Mouse (Mus musculus) kidney, embryonic 14.5 days (tissue): ENCODE data around the gene Strn. TPM values are rescaled to one million over a fixed set of nuclear protein-coding genes. Genes with fewer than 3 reads are reported as not detected.
"Not testable (repeated sequence)": the region's sequence is repeated elsewhere in the genome, so short reads cannot be mapped to it uniquely, and the experiment has no call there.

ENCODE experiments used
- ATAC-seq: fragments of 200-750 bp; cut with Nextera tagmentation; 2 replicates; pipeline ENCODE4 v1.8.0; 2017; ENCODE audit warnings: moderate number of reproducible peaks, mild to moderate bottlenecking, moderate TSS enrichment, moderate library complexity; ENCODE audit not compliant: low FRiP score, low TSS enrichment
- H3K27ac ChIP-seq: fragments of 300-500 bp; sonication (generic); 2 replicates; pipeline ENCODE4 v1.5.1; 2014; ENCODE audit warnings: low read depth, mild to moderate bottlenecking, low read length, moderate library complexity, mixed read lengths
- H3K27me3 ChIP-seq: fragments of 300-500 bp; sonication (generic); 2 replicates; pipeline ENCODE4 v1.6.1; 2014; ENCODE audit warnings: mild to moderate bottlenecking, low read length; ENCODE audit not compliant: control insufficient read depth, insufficient read depth
- H3K36me3 ChIP-seq: fragments of 300-500 bp; sonication (generic); 2 replicates; pipeline ENCODE4 v1.6.1; 2014; ENCODE audit warnings: low read length, mixed read lengths; ENCODE audit not compliant: control insufficient read depth, insufficient read depth
- H3K4me1 ChIP-seq: fragments of 300-500 bp; sonication (generic); 2 replicates; pipeline ENCODE4 v1.6.1; 2014; ENCODE audit warnings: low read length, mixed read lengths; ENCODE audit not compliant: control insufficient read depth, insufficient read depth
- H3K4me2 ChIP-seq: fragments of 300-500 bp; sonication (generic); replicated peaks from 2 replicates; pipeline ENCODE4 v1.6.1; 2014; ENCODE audit warnings: low read depth, mild to moderate bottlenecking, low read length
- H3K4me3 ChIP-seq: fragments of 300-500 bp; sonication (generic); 2 replicates; pipeline ENCODE4 v1.5.1; 2014; ENCODE audit warnings: mild to moderate bottlenecking, low read length
- H3K9ac ChIP-seq: fragments of 300-500 bp; sonication (generic); 2 replicates; pipeline ENCODE4 v1.6.1; 2014; ENCODE audit warnings: low read depth, mild to moderate bottlenecking, low read length, moderate library complexity
- H3K9me3 ChIP-seq: fragments of 300-500 bp; sonication (generic); 2 replicates; pipeline ENCODE4 v1.6.1; 2016; ENCODE audit warnings: low read length; ENCODE audit not compliant: control insufficient read depth
- WGBS: fragments of 180-500 bp; shearing (Covaris S2); extraction: QIAGEN DNeasy Blood & Tissue Kit; methylation state at CpG from one replicate; pipeline ENCODE4 v1.1.7; 2014; 5-methylcytosine and 5-hydroxymethylcytosine counted together
- polyA plus RNA-seq: library from polyadenylated mRNA; unstranded; fragments of >200 nt; fragmentation: Nextera tagmentation; extraction: Ambion mirVana; gene quantifications from 2 replicates; pipeline ENCODE4 v1.2.1, GENCODE M21; 2014

Gene Strn
- polyA plus RNA-seq, 1 experiment from 2014 or later: 8.6 TPM

DNA sequence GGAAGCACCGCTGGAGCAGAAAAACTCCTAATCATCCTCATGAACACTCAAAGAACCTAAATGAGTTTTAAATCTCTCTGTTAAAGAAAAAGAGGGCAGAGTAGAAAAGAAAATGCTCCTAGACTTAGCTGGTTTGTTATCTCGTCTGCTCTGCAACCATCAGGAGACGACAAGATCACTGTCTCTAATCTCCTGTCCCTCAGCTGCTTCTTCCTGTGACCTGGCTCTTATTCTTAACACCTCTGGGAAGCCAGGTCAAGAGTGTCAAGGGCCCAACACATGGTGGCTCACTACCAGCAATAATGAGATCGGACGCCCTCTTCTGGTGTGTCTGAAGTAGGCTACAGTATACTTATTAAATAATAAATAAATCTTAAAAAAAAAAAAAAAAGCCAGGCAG lies 40.1 kb downstream of the Strn start:
- Histone ChIP-seq H3K27me3 (no peaks in the 10 kb centered on the region), H3K36me3 (no peaks in the 10 kb centered on the region), H3K4me2 (no peak overlapping the region), H3K27ac (no peak overlapping the region), H3K9me3 (no peaks in the 10 kb centered on the region), H3K4me1 (no peaks in the 10 kb centered on the region), H3K9ac (no peak overlapping the region), H3K4me3 (no peak overlapping the region)
- 81% methylated on average over 5 of the region's 5 CpGs for WGBS
- ATAC-seq: no peak

DNA sequence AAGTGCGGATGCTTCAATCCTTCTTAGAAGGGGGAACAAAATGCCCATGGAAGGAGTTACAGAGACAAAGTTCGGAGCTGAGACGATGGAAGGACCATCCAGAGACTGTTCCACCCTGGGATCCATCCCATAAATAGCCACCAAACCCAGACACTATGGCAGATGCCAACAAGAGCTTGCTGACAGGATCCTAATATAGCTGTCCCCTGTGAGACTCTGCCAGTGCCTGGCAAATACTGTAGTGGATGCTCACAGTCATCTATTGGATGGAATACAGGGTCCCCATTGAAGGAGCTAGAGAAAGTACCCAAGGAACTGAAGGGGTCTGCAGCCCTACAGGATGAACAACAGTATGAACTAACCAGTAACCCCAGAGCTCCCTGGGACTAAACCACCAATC lies 47.8 kb downstream of the Strn start:
- not testable (repeated sequence) for H3K4me2 ChIP-seq
- WGBS: 97% methylated on average over 3 of the region's 3 CpGs

DNA sequence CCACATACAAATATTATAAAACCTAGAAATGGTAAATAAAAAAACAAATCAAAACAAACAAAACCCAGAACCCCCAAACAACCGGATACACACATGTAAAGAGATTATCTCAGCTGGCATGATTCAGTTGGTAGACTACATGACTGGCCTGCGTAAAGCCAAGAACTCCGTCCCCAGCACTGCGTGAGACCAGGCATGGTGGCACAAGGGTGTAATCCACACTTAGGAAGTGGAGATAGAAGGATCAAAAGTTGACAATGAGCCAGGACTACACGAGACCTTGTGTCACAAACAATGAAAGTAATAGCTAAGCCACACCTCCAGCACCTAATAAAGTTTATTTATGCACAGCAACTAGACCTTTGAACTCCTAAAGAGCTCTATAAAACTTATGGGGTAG lies 49.0 kb downstream of the Strn start:
- Histone ChIP-seq H3K9ac (no peak overlapping the region), H3K4me1 (no peaks in the 10 kb centered on the region), H3K36me3 (peaks cover 22% of the 10 kb centered on the region), H3K27ac (no peak overlapping the region), H3K4me3 (no peak overlapping the region), H3K27me3 (no peaks in the 10 kb centered on the region), H3K4me2 (no peak overlapping the region), H3K9me3 (peaks cover 4% of the 10 kb centered on the region; the same call in 1 of the 2 replicates)
- ATAC-seq: no peak
- 71% methylated on average over 5 of the region's 5 CpGs for WGBS

More for the DNA sequence above, 47.8 kb downstream of the Strn start:
- not testable (repeated sequence) for H3K9ac ChIP-seq, H3K9me3 ChIP-seq, H3K27me3 ChIP-seq, H3K4me3 ChIP-seq, H3K4me1 ChIP-seq, ATAC-seq, H3K27ac ChIP-seq
- peaks cover 22% of the 10 kb centered on the region for H3K36me3 ChIP-seq

- Histone ChIP-seq H3K27me3 (no peaks in the 10 kb centered on the region), H3K9ac (no peak overlapping the region), H3K4me2 (no peak overlapping the region), H3K4me1 (no peaks in the 10 kb centered on the region), H3K36me3 (peaks cover 5% of the 10 kb centered on the region; the same call in 1 of the 2 replicates), H3K9me3 (no peaks in the 10 kb centered on the region), H3K4me3 (no peak overlapping the region), H3K27ac (no peak overlapping the region)
- no peak for ATAC-seq
- WGBS: 80% methylated on average over 5 of the region's 5 CpGs
These were observed 52.0 kb downstream of the Strn start for GRCm38 (mm10) chr17:78685004-78685403.

DNA sequence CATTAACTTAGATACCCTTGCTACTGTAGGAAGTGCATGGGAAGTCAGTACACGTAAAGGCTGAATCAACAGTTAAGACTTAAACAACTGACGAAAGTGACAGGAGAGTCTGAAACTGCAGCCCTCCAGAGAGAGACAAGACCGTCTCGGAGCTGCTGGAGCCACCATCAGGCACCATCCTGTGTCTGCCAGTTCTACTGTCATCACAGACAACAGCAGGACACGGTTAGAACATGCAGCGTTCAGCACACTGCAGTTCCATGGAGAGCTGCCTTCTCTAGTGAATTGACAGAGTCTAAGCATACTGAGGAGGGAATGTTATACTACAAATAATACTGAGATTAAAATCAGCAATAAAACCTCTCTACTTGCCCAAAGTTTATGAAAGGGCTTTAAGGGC lies 54.6 kb downstream of the Strn start:
- no peak overlapping the region for H3K27ac ChIP-seq
- no peaks in the 10 kb centered on the region for H3K27me3 ChIP-seq
- no peak overlapping the region for H3K9ac ChIP-seq
- ATAC-seq: no peak
- no peaks in the 10 kb centered on the region for H3K9me3 ChIP-seq
- no peak overlapping the region for H3K4me2 ChIP-seq
- H3K4me1 ChIP-seq: no peaks in the 10 kb centered on the region
- H3K36me3 ChIP-seq: peaks cover 4% of the 10 kb centered on the region; the same call in 1 of the 2 replicates
- H3K4me3 ChIP-seq: no peak overlapping the region
- WGBS: 77% methylated on average over 6 of the region's 6 CpGs

- Histone ChIP-seq H3K4me1 (no peaks in the 10 kb centered on the region), H3K9ac (no peak overlapping the region), H3K27me3 (no peaks in the 10 kb centered on the region), H3K36me3 (peaks cover 11% of the 10 kb centered on the region; the same call in 1 of the 2 replicates), H3K4me3 (no peak overlapping the region), H3K4me2 (no peak overlapping the region), H3K27ac (no peak overlapping the region), H3K9me3 (no peaks in the 10 kb centered on the region)
- WGBS: 86% methylated on average over 11 of the region's 11 CpGs
- no peak for ATAC-seq
These were observed 57.5 kb downstream of the Strn start for GRCm38 (mm10) chr17:78679503-78679902.

DNA sequence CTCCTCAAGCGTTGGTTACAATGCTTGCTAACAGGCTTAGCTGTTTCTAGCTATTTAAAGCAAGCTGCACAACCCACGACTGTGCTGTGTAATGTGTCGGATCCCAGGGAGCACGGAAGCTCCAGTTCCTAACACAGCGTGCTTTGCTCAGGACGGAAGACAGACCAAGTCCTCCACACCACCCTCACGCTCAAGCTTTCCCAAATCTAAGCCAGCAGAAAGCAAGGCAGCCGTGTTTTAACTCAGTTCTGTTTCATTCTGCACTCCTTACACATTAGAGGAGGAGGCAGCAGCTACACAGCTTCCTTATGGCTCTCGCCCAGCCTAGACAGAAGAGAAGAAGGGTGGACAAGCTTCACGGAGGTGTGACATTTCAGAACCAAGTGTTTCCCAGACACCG lies 60.2 kb downstream of the Strn start:
- WGBS: 71% methylated on average over 11 of the region's 11 CpGs
- peaks cover 22% of the 10 kb centered on the region; the same call in 1 of the 2 replicates for H3K36me3 ChIP-seq
- ATAC-seq: no peak
- H3K27me3 ChIP-seq: no peaks in the 10 kb centered on the region
- H3K9ac ChIP-seq: no peak overlapping the region
- H3K27ac ChIP-seq: no peak overlapping the region
- no peaks in the 10 kb centered on the region for H3K4me1 ChIP-seq
- H3K9me3 ChIP-seq: no peaks in the 10 kb centered on the region
- H3K4me3 ChIP-seq: no peak overlapping the region
- H3K4me2 ChIP-seq: no peak overlapping the region

DNA sequence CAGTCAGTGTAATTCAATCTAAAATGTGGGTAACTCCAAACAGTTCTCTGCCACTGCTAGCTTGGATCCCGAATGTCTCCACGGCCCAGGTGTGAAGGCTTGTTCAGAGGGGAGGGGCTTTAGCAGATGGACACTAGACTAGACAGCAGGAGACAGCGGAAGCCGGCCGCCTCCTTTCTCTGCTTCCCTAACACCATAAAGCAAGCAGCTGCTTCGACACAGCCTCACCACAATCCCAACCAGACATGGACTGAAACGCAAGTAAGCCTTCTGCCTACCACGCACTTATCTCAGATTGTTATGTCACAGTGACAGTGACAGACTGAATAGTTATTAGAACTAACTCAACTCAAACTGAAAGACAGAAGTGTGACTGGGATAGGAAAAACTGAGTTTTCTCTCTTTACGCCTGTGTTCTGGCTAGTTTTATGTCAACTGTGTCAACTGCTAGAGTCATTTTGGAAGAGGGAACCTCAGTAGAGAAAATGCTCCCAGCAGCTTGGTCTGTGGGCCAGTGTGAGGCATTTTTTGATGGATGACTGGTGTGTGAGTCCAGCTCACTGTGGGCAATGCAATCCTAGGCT lies 71.9 kb downstream of the Strn start:
- no peaks in the 10 kb centered on the region for H3K27me3 ChIP-seq
- no peaks in the 10 kb centered on the region for H3K4me1 ChIP-seq
- ATAC-seq: no peak
- no peak overlapping the region for H3K9ac ChIP-seq
- no peak overlapping the region for H3K4me2 ChIP-seq
- peaks cover 50% of the 10 kb centered on the region for H3K36me3 ChIP-seq
- 51% methylated on average over 9 of the region's 9 CpGs for WGBS
- H3K9me3 ChIP-seq: no peaks in the 10 kb centered on the region
- H3K4me3 ChIP-seq: no peak overlapping the region
- no peak overlapping the region for H3K27ac ChIP-seq

- peak; percentile 72; the same call in 1 of the 2 replicates for ATAC-seq
- Histone ChIP-seq H3K4me2 (no peak overlapping the region), H3K36me3 (peaks cover 36% of the 10 kb centered on the region), H3K4me3 (no peak overlapping the region), H3K4me1 (no peaks in the 10 kb centered on the region), H3K9me3 (peaks cover under 1% of the 10 kb centered on the region; the same call in 1 of the 2 replicates), H3K27me3 (no peaks in the 10 kb centered on the region), H3K9ac (no peak overlapping the region), H3K27ac (no peak overlapping the region)
- WGBS: 58% methylated on average over 10 of the region's 10 CpGs
These were observed 82.2 kb downstream of the Strn start for GRCm38 (mm10) chr17:78654841-78655240.
